Mouse (Mus musculus) bone marrow macrophage, adult 2 months (primary cell): Measurements from ENCODE around the gene Irak1.

Experiments used
- CTCF ChIP-seq: IDR thresholded peaks from 2 replicates; pipeline ENCODE4 v1.5.1; 2012; ENCODE audit warnings: low read depth, mild to moderate bottlenecking, low read length, moderate library complexity
- POLR2A ChIP-seq: IDR thresholded peaks from 2 replicates; pipeline ENCODE4 v1.6.1; 2012; ENCODE audit warnings: mild to moderate bottlenecking, low read depth, low read length, borderline replicate concordance

GRCm38 (mm10) chrX:73970781-73971180 lies 52.9 kb downstream of the Irak1 start:
- TF ChIP-seq POLR2A (no peak), CTCF (no peak)
